Mouse (Mus musculus) kidney, embryonic 14.5 days (tissue): ENCODE results near the gene Pigk. TPM values are rescaled to one million over a fixed set of nuclear protein-coding genes. Genes with fewer than 3 reads are reported as not detected.

ENCODE experiments used
- ATAC-seq: fragments of 200-750 bp; cut with Nextera tagmentation; 2 replicates; pipeline ENCODE4 v1.8.0; 2017; ENCODE audit warnings: moderate number of reproducible peaks, mild to moderate bottlenecking, moderate TSS enrichment, moderate library complexity; ENCODE audit not compliant: low FRiP score, low TSS enrichment
- H3K27ac ChIP-seq: fragments of 300-500 bp; sonication (generic); 2 replicates; pipeline ENCODE4 v1.5.1; 2014; ENCODE audit warnings: low read depth, mild to moderate bottlenecking, low read length, moderate library complexity, mixed read lengths
- H3K27me3 ChIP-seq: fragments of 300-500 bp; sonication (generic); 2 replicates; pipeline ENCODE4 v1.6.1; 2014; ENCODE audit warnings: mild to moderate bottlenecking, low read length; ENCODE audit not compliant: control insufficient read depth, insufficient read depth
- H3K36me3 ChIP-seq: fragments of 300-500 bp; sonication (generic); 2 replicates; pipeline ENCODE4 v1.6.1; 2014; ENCODE audit warnings: low read length, mixed read lengths; ENCODE audit not compliant: control insufficient read depth, insufficient read depth
- H3K4me1 ChIP-seq: fragments of 300-500 bp; sonication (generic); 2 replicates; pipeline ENCODE4 v1.6.1; 2014; ENCODE audit warnings: low read length, mixed read lengths; ENCODE audit not compliant: control insufficient read depth, insufficient read depth
- H3K4me2 ChIP-seq: fragments of 300-500 bp; sonication (generic); replicated peaks from 2 replicates; pipeline ENCODE4 v1.6.1; 2014; ENCODE audit warnings: low read depth, mild to moderate bottlenecking, low read length
- H3K4me3 ChIP-seq: fragments of 300-500 bp; sonication (generic); 2 replicates; pipeline ENCODE4 v1.5.1; 2014; ENCODE audit warnings: mild to moderate bottlenecking, low read length
- H3K9ac ChIP-seq: fragments of 300-500 bp; sonication (generic); 2 replicates; pipeline ENCODE4 v1.6.1; 2014; ENCODE audit warnings: low read depth, mild to moderate bottlenecking, low read length, moderate library complexity
- H3K9me3 ChIP-seq: fragments of 300-500 bp; sonication (generic); 2 replicates; pipeline ENCODE4 v1.6.1; 2016; ENCODE audit warnings: low read length; ENCODE audit not compliant: control insufficient read depth
- WGBS: fragments of 180-500 bp; shearing (Covaris S2); extraction: QIAGEN DNeasy Blood & Tissue Kit; methylation state at CpG from one replicate; pipeline ENCODE4 v1.1.7; 2014; 5-methylcytosine and 5-hydroxymethylcytosine counted together
- polyA plus RNA-seq: library from polyadenylated mRNA; unstranded; fragments of >200 nt; fragmentation: Nextera tagmentation; extraction: Ambion mirVana; gene quantifications from 2 replicates; pipeline ENCODE4 v1.2.1, GENCODE M21; 2014

The Pigk gene
- polyA plus RNA-seq, 1 experiment from 2014 or later: 48.9 TPM

DNA sequence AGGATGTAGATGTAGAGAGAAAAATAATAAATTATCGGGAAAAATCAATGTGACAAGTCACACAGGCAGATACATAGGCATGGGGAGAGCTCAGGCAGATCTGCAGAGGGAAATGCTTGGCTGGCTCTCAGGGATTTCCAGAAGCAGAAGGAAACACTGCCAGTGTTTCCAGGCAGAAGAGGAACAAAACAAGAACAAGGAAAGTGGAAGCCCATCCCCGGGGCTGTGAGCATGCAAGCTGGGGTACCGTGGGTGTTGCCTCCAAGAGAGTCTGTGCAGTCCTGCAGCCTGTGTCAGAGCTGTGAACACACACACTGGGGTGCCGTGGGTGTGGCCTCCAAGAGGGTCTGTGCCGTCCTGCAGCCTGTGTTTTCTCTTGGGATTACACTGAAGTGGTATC lies 279.7 kb downstream of the Pigk start:
- no peak overlapping the region for H3K4me2 ChIP-seq
- H3K27ac ChIP-seq: no peak overlapping the region
- H3K4me1 ChIP-seq: no peaks in the 10 kb centered on the region
- H3K9me3 ChIP-seq: no peaks in the 10 kb centered on the region
- no peaks in the 10 kb centered on the region for H3K27me3 ChIP-seq
- no peak overlapping the region for H3K4me3 ChIP-seq
- no peaks in the 10 kb centered on the region for H3K36me3 ChIP-seq
- H3K9ac ChIP-seq: no peak overlapping the region
- no peak for ATAC-seq
- 70% methylated on average over 5 of the region's 5 CpGs for WGBS

DNA sequence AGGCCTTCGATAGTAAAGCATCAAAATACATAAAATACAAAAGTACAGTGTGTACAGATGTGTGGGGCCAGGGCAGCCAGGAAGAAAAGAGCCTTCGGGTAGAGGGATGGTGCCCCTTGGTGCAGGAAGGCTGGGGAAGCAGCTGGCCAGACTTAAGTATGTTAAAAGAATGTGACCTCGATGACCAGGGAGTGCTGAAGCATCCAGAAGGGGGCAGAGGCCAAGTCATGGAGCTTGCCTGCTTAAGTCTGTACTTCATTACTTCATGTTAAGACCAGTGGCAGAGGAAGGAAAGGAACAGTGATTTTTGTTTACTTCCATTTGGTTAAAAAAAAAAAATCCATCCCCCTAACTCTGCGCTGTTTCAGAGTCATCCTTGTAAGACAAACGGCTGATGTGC lies 284.2 kb downstream of the Pigk start:
- Histone ChIP-seq H3K27me3 (no peaks in the 10 kb centered on the region), H3K36me3 (no peaks in the 10 kb centered on the region), H3K27ac (no peak overlapping the region), H3K4me2 (no peak overlapping the region), H3K4me3 (no peak overlapping the region), H3K4me1 (no peaks in the 10 kb centered on the region), H3K9me3 (no peaks in the 10 kb centered on the region), H3K9ac (no peak overlapping the region)
- ATAC-seq: no peak
- WGBS: 56% methylated on average over 5 of the region's 5 CpGs

DNA sequence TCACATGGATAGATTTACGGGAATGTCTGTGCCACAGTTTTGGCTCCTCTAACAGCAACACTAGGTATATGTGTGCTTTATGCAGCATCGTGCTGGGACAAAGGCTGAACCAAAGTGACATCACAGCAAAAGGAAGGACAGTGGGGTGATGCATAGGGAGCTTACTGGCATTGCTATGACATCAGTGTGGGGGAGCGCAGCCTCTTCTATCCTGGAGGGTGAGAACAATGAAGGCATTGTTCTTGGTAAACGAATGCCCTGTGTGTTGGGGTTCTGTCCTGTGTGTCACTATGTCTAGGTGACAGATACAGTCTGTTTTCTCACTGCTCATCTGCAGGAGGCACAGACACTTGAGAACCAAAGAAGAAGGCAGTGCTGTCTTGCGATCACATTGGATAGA lies 285.0 kb downstream of the Pigk start:
- 84% methylated on average over 5 of the region's 5 CpGs for WGBS
- H3K27ac ChIP-seq: no peak overlapping the region
- no peak overlapping the region for H3K4me2 ChIP-seq
- ATAC-seq: no peak
- no peaks in the 10 kb centered on the region for H3K27me3 ChIP-seq
- H3K9ac ChIP-seq: no peak overlapping the region
- H3K36me3 ChIP-seq: no peaks in the 10 kb centered on the region
- no peaks in the 10 kb centered on the region for H3K4me1 ChIP-seq
- H3K4me3 ChIP-seq: no peak overlapping the region
- no peaks in the 10 kb centered on the region for H3K9me3 ChIP-seq

DNA sequence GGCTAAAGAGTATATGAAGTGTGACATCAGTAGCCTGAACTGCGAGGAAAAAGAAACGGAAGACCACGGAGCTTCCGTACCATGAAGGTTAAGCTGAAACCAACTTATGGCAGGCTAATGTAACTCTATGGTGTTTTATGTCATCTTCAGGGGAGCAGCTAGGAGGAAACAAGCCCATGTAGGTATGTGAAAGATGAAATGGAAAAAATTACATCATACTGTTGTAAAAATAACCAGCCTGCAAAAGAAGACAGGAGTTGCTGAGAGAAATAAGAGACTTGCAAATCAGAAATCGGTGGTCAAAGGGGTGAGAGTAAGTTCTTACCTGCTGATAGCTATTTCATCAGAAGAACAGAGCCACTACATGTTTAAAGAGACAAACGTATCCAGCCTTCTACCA lies 293.0 kb downstream of the Pigk start:
- no peaks in the 10 kb centered on the region for H3K9me3 ChIP-seq
- no peak for ATAC-seq
- H3K4me2 ChIP-seq: no peak overlapping the region
- H3K9ac ChIP-seq: no peak overlapping the region
- no peaks in the 10 kb centered on the region for H3K27me3 ChIP-seq
- WGBS: 82% methylated on average over 6 of the region's 6 CpGs
- no peak overlapping the region for H3K27ac ChIP-seq
- no peaks in the 10 kb centered on the region for H3K36me3 ChIP-seq
- no peak overlapping the region for H3K4me3 ChIP-seq
- H3K4me1 ChIP-seq: no peaks in the 10 kb centered on the region

DNA sequence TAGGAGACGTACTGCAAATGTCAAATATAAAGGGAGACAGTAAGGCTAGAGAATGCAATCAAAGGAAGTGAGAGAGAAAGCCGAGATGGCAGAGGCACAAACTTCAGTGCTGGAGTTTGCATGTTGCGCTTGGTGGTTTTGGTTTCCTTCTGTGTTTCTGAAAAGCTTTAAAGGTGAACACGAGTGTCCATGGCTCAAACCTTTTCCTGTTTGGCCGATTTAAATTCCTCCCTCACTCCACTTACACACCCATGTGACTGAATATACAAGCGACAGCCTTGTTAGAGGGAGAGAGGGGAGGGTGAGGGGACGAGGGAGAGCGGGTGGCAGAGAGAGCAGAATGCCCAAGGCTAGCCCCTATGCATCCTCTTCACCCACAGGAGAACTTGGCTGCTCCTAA lies 302.5 kb downstream of the Pigk start:
- 63% methylated on average over 8 of the region's 8 CpGs for WGBS
- no peaks in the 10 kb centered on the region for H3K4me1 ChIP-seq
- ATAC-seq: no peak
- H3K4me2 ChIP-seq: no peak overlapping the region
- H3K27me3 ChIP-seq: no peaks in the 10 kb centered on the region
- no peaks in the 10 kb centered on the region for H3K9me3 ChIP-seq
- H3K9ac ChIP-seq: no peak overlapping the region
- no peaks in the 10 kb centered on the region for H3K36me3 ChIP-seq
- H3K27ac ChIP-seq: no peak overlapping the region
- H3K4me3 ChIP-seq: no peak overlapping the region

DNA sequence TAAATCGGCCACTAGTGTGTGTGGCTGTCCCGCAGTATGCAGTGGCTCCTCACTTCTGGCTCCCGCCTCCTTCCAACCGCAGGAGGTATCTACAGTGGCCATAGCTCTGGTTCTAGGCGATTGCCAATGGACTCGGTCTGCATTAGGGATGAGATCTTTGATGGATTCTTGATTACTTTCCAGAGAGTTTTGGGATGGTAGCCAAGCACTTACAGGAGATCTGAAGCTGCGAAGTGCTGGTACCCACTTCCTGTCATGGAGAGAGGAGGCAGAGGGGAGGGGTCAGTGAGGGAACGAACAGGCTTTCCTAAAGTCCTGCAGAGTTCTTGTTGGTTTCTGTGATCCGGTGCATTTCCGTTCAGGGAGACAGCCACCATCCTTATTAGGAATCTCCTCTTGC lies 304.2 kb downstream of the Pigk start:
- H3K27ac ChIP-seq: no peak overlapping the region
- 66% methylated on average over 10 of the region's 10 CpGs for WGBS
- no peaks in the 10 kb centered on the region for H3K27me3 ChIP-seq
- no peak for ATAC-seq
- no peaks in the 10 kb centered on the region for H3K36me3 ChIP-seq
- no peaks in the 10 kb centered on the region for H3K4me1 ChIP-seq
- no peaks in the 10 kb centered on the region for H3K9me3 ChIP-seq
- no peak overlapping the region for H3K9ac ChIP-seq
- no peak overlapping the region for H3K4me3 ChIP-seq
- H3K4me2 ChIP-seq: no peak overlapping the region

DNA sequence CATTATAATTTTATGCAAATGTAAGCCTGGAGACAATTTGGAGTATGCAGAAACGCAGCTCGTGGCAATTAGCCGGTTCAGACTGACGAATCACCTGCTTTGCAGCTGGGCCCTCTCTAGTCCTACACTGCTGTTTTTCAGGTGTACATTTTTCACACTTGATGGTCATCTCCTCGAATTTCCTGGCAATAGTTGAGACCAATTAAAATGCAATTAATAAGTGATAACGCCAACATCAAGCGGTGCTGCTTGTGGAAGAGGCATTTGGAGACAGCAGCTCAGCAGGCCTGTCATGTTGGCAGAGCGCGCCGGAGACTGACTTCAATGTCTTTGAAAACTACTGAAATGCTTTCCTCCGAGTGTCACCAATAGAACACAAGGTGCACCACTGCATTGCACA lies 310.1 kb downstream of the Pigk start:
- no peak overlapping the region for H3K9ac ChIP-seq
- ATAC-seq: no peak
- no peaks in the 10 kb centered on the region for H3K27me3 ChIP-seq
- no peaks in the 10 kb centered on the region for H3K4me1 ChIP-seq
- H3K36me3 ChIP-seq: no peaks in the 10 kb centered on the region
- H3K4me2 ChIP-seq: no peak overlapping the region
- H3K4me3 ChIP-seq: no peak overlapping the region
- no peaks in the 10 kb centered on the region for H3K9me3 ChIP-seq
- no peak overlapping the region for H3K27ac ChIP-seq
- 87% methylated on average over 11 of the region's 11 CpGs for WGBS

Other genes with a start within 250 kb of the Pigk start
- gene Ak5, start 45.7 kb upstream of the Pigk start, polyA plus RNA-seq: 1.3 and 2.1 TPM in 2 replicates